ENCODE assay signal across 13 mouse cellular contexts in genomic region chr16:42319831-42320230, GRCm38 (mm10). TPM values are rescaled to one million over a fixed set of nuclear protein-coding genes. Genes with fewer than 3 reads are reported as not detected.
DNase-seq lines count a peak whose midpoint lies in the region; ATAC-seq and TF ChIP-seq lines count a peak whose summit lies in the region.
"Had no signal": no experiment of that assay in that cellular context is flagged by ENCODE, and none has a peak within 500 bp of the region (broad histone marks: within the 10 kb centered on the region; RNA-seq: fewer than 3 reads in every experiment).

No protein-coding gene starts in this region.

- H3K4me2 ChIP-seq in lung, postnatal 0 days (replicated peaks; ENCODE audit: low read depth, low read length) = no peak overlapping the region
- H3K4me2 ChIP-seq in forebrain, embryonic 12.5 days = no peak overlapping the region
- no peak overlapping the region for H3K4me2 ChIP-seq in forebrain, embryonic 13.5 days
- H3K4me2 ChIP-seq: limb, embryonic 15.5 days had no signal

- intact Hi-C loops in heart, postnatal 25 days (cut with DNase I) = no loop called here
- intact Hi-C loops in gastrocnemius, postnatal 36 days (cut with DNase I) = no loop called here

- H3K27me3 ChIP-seq in lung, postnatal 0 days (replicated peaks; ENCODE audit: insufficient read depth, low read length) = no peaks in the 10 kb centered on the region
- H3K27me3 ChIP-seq in forebrain, embryonic 12.5 days = no peaks in the 10 kb centered on the region
- no peaks in the 10 kb centered on the region for H3K27me3 ChIP-seq in forebrain, embryonic 13.5 days
- H3K27me3 ChIP-seq: limb, embryonic 15.5 days had no signal

- DNase-seq in heart, adult 8-10 months (ENCODE audit: low spot score) = peak; percentile 28
- DNase-seq in heart, postnatal 25 days (ENCODE audit: low spot score) = no peak
- DNase-seq in brain, adult 2 months (ENCODE audit: low read depth, low spot score) = peak; percentile 99
- peak; percentile 15 to 17 for DNase-seq in heart, adult 9 months (ENCODE audit: low spot score in 2 of 2)
- peak; percentile 64 for DNase-seq in lung, postnatal 0 days (ENCODE audit: low spot score)
- DNase-seq in gastrocnemius, postnatal 36 days = no peak
- DNase-seq: gastrocnemius, postnatal 14 days; layer of hippocampus, adult 9-11 months; right cerebral cortex, adult 18-20 months; thymus, postnatal 36 days had no signal

- H3K9me3 ChIP-seq in lung, postnatal 0 days (ENCODE audit: low read length) = no peaks in the 10 kb centered on the region
- H3K9me3 ChIP-seq in forebrain, embryonic 12.5 days = no peaks in the 10 kb centered on the region
- no peaks in the 10 kb centered on the region for H3K9me3 ChIP-seq in forebrain, embryonic 13.5 days (replicated peaks)
- H3K9me3 ChIP-seq: limb, embryonic 15.5 days had no signal

- no peaks in the 10 kb centered on the region for H3K36me3 ChIP-seq in lung, postnatal 0 days (ENCODE audit: insufficient read depth, low read length)
- no peaks in the 10 kb centered on the region for H3K36me3 ChIP-seq in forebrain, embryonic 12.5 days (replicated peaks)
- no peaks in the 10 kb centered on the region for H3K36me3 ChIP-seq in forebrain, embryonic 13.5 days (ENCODE audit: poor library complexity, severe bottlenecking)
- H3K36me3 ChIP-seq: limb, embryonic 15.5 days had no signal

- TF ChIP-seq EP300 in lung, postnatal 0 days (IDR thresholded peaks at IDR 0.05) = peak; percentile 87

- no peak for TF ChIP-seq CTCF in lung, postnatal 0 days (IDR thresholded peaks at IDR 0.05)

- ATAC-seq in lung, postnatal 0 days = peak; percentile 89
- ATAC-seq in forebrain, embryonic 12.5 days (ENCODE audit: low FRiP score) = no peak
- ATAC-seq in forebrain, embryonic 13.5 days = no peak

- peak overlapping the region; percentile 33 for H3K27ac ChIP-seq in lung, postnatal 0 days (ENCODE audit: low read length)
- H3K27ac ChIP-seq in forebrain, embryonic 12.5 days = no peak overlapping the region
- H3K27ac ChIP-seq in forebrain, embryonic 13.5 days = no peak overlapping the region
- H3K27ac ChIP-seq: limb, embryonic 15.5 days had no signal

- H3K9ac ChIP-seq in lung, postnatal 0 days (replicated peaks; ENCODE audit: low read depth) = no peak overlapping the region
- no peak overlapping the region for H3K9ac ChIP-seq in forebrain, embryonic 12.5 days
- H3K9ac ChIP-seq in forebrain, embryonic 13.5 days = no peak overlapping the region
- H3K9ac ChIP-seq: limb, embryonic 15.5 days had no signal

- no peak overlapping the region for H3K4me3 ChIP-seq in lung, postnatal 0 days (ENCODE audit: low read depth, low read length)
- no peak overlapping the region for H3K4me3 ChIP-seq in forebrain, embryonic 12.5 days (replicated peaks)
- H3K4me3 ChIP-seq in forebrain, embryonic 13.5 days = no peak overlapping the region
- H3K4me3 ChIP-seq: limb, embryonic 15.5 days had no signal

- H3K4me1 ChIP-seq in lung, postnatal 0 days (ENCODE audit: insufficient read depth, low read depth, low read length) = no peaks in the 10 kb centered on the region
- no peaks in the 10 kb centered on the region for H3K4me1 ChIP-seq in forebrain, embryonic 12.5 days
- peaks cover 4% of the 10 kb centered on the region; the same call in 1 of the 2 replicates for H3K4me1 ChIP-seq in forebrain, embryonic 13.5 days
- H3K4me1 ChIP-seq: limb, embryonic 15.5 days had no signal

RNA-seq across cellular contexts. Expression of gene Gap43, which starts 20.6 kb away (rescaled TPM):
- under 1 TPM in 3 of 4 experiments, not detected in 1; 0.26 to 0.73 (median 0.35) TPM for total RNA-seq in heart, adult 8-10 months (2022)
- under 1 TPM; 0.36 to 0.47 TPM for total RNA-seq in heart, postnatal 25 days (2021)
- polyA plus RNA-seq in lung, postnatal 0 days (2015; fragmentation: Nextera tagmentation; extraction: Ambion mirVana) = 12.5 and 16.3 TPM in 2 replicates
- 208 and 225 TPM in 2 replicates for polyA plus RNA-seq in forebrain, embryonic 12.5 days (2016; fragmentation: Nextera tagmentation; extraction: Ambion mirVana)
- total RNA-seq in gastrocnemius, postnatal 36 days (2021) = under 1 TPM in 1 of 2 experiments, not detected in 1; 0.41 TPM
- polyA plus RNA-seq in forebrain, embryonic 13.5 days (2015; fragmentation: Nextera tagmentation; extraction: Ambion mirVana) = 389 and 408 TPM in 2 replicates

Comparison
In these comparisons a context has a peak if more than half of its experiments do, and no peak if none do; other contexts are left out.
1. DNase-seq: peak in heart, adult 8-10 months (single experiment), brain, adult 2 months (single experiment), heart, adult 9 months (2 of 2) and lung, postnatal 0 days (single experiment); none in heart, postnatal 25 days (single experiment) and gastrocnemius, postnatal 36 days (0 of 2).